Mouse (Mus musculus) bone marrow, adult 2 months (tissue): ENCODE results near the gene P2rx3.

ENCODE experiments used
- CTCF ChIP-seq: fragments of 200-500 bp; IDR thresholded peaks from 2 replicates; pipeline ENCODE4 v1.5.1; 2011; ENCODE audit warnings: low read length, control low read depth; ENCODE audit not compliant: control insufficient read depth, insufficient read depth
- POLR2A ChIP-seq: fragments of 200-500 bp; IDR thresholded peaks from 2 replicates; pipeline ENCODE4 v1.6.1; 2011; ENCODE audit warnings: low read depth, mild to moderate bottlenecking, control low read depth, low read length, borderline replicate concordance; ENCODE audit not compliant: control insufficient read depth

DNA sequence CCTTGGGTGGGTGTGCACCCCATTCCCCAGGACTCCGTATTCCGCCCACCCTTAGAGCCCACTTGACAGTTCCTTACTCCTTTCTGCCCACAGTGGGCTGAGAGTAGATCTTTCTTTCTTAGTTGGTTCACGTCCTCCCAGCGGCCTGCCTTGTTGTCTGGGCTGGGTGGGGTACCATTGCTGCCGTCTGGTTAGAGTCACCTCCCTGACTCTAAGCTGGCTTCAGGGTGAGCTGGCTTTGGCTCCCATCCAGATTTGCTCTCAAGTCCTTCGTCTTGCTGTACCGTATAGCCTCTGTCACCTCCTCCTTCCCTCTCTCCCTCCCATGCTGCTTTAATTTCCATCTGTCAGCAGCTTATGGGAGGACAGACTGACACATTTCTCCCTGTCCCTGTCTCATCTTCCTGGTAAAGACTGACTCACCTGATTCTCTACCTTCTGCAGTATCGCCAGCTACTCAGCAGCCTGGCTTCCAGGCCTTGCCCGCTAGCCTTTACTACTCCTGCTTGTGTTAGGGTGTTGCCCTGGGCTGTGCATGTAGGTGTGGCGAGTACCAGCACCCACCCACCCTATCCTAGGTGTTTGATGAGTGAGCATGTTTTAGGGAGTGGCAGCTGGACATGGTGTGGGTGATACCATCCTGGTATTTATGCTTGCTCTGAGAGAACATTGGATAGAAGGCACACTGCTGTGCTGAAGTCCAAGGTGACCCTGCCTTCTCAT is 30.8 kb upstream of the P2rx3 start:
- no peak for TF ChIP-seq CTCF
- TF ChIP-seq POLR2A = no peak
